Mouse (Mus musculus): ENCODE measurements around the gene Zzz3. TPM values are rescaled to one million over a fixed set of nuclear protein-coding genes. Genes with fewer than 3 reads are reported as not detected.

Zzz3 gene
- total RNA-seq, 2 experiments from 2014 or later: 22.5 to 29.3 TPM

- no peak for DNase-seq
- intact Hi-C loops (cut with DNase I): no loop called here
Measured at GRCm38 (mm10) chr3:152488964-152489363, 93.7 kb downstream of the Zzz3 start.

GRCm38 (mm10) chr3:152490423-152490822 is 95.2 kb downstream of the Zzz3 start:
- intact Hi-C loops (cut with DNase I): no loop called here
- DNase-seq: no peak

GRCm38 (mm10) chr3:152492241-152492640 is 97.0 kb downstream of the Zzz3 start:
- intact Hi-C loops (cut with DNase I): no loop called here
- DNase-seq: no peak

- DNase-seq: no peak
- intact Hi-C loops (cut with DNase I): no loop called here
Measured at GRCm38 (mm10) chr3:152493813-152494212, 98.5 kb downstream of the Zzz3 start.

- no peak for DNase-seq
- intact Hi-C loops (cut with DNase I): no loop called here
Measured at GRCm38 (mm10) chr3:152494667-152495360, 99.5 kb downstream of the Zzz3 start.

GRCm38 (mm10) chr3:152495415-152495898 is 100.2 kb downstream of the Zzz3 start:
- intact Hi-C loops (cut with DNase I): no loop called here
- no peak for DNase-seq

- intact Hi-C loops (cut with DNase I): no loop called here
- DNase-seq: no peak
Measured at GRCm38 (mm10) chr3:152497084-152497483, 101.8 kb downstream of the Zzz3 start.

- intact Hi-C loops (cut with DNase I): no loop called here
- no peak for DNase-seq
Measured at GRCm38 (mm10) chr3:152497842-152498241, 102.6 kb downstream of the Zzz3 start.

- DNase-seq: no peak
- intact Hi-C loops (cut with DNase I): no loop called here
Measured at GRCm38 (mm10) chr3:152498968-152499696, 103.9 kb downstream of the Zzz3 start.

- DNase-seq: no peak
- intact Hi-C loops (cut with DNase I): no loop called here
Measured at GRCm38 (mm10) chr3:152507900-152508299, 112.6 kb downstream of the Zzz3 start.

- no peak for DNase-seq
- intact Hi-C loops (cut with DNase I): no loop called here
Measured at GRCm38 (mm10) chr3:152508419-152508993, 113.2 kb downstream of the Zzz3 start.

- intact Hi-C loops (cut with DNase I): no loop called here
- DNase-seq: no peak
Measured at GRCm38 (mm10) chr3:152509268-152509667, 114.0 kb downstream of the Zzz3 start.

Other genes with a start within 250 kb of the Zzz3 start
- 1 to 10 TPM; 2.1 to 2.9 TPM for gene Gipc2, start 229.2 kb upstream of the Zzz3 start, total RNA-seq (2021)
- 10 to 100 TPM; 74.3 to 80.3 TPM for gene Dnajb4, start 185.2 kb upstream of the Zzz3 start, total RNA-seq (2021)
- 10 to 100 TPM; 68.1 to 80.6 TPM for gene Fubp1, start 185.1 kb upstream of the Zzz3 start, total RNA-seq (2021)
- gene Nexn, start 129.1 kb upstream of the Zzz3 start, total RNA-seq (2021): 100 to 1,000 TPM; 297 to 301 TPM
- gene Miga1, start 55.1 kb upstream of the Zzz3 start, total RNA-seq (2021): 10 to 100 TPM; 10.8 to 12.4 TPM
- 10 to 100 TPM; 29.1 to 30.9 TPM for gene Usp33, start 49.0 kb upstream of the Zzz3 start, total RNA-seq (2021)